Mouse (Mus musculus) thymus, adult 2 months (tissue): ENCODE measurements around the gene Tanc1.

Experiments
- CTCF ChIP-seq: fragments of 200-500 bp; IDR thresholded peaks from 2 replicates; pipeline ENCODE4 v1.5.1; 2012; ENCODE audit warnings: mild to moderate bottlenecking, control low read depth, low read length, moderate library complexity, borderline replicate concordance; ENCODE audit not compliant: control insufficient read depth, poor library complexity, insufficient read depth; ENCODE audit errors: extremely low read depth
- POLR2A ChIP-seq: fragments of 200-500 bp; IDR thresholded peaks from 2 replicates; pipeline ENCODE4 v1.6.1; 2012; ENCODE audit warnings: mild to moderate bottlenecking, low read length, control low read depth, moderate library complexity; ENCODE audit not compliant: control insufficient read depth, poor library complexity, insufficient read depth; ENCODE audit errors: extremely low read depth

DNA sequence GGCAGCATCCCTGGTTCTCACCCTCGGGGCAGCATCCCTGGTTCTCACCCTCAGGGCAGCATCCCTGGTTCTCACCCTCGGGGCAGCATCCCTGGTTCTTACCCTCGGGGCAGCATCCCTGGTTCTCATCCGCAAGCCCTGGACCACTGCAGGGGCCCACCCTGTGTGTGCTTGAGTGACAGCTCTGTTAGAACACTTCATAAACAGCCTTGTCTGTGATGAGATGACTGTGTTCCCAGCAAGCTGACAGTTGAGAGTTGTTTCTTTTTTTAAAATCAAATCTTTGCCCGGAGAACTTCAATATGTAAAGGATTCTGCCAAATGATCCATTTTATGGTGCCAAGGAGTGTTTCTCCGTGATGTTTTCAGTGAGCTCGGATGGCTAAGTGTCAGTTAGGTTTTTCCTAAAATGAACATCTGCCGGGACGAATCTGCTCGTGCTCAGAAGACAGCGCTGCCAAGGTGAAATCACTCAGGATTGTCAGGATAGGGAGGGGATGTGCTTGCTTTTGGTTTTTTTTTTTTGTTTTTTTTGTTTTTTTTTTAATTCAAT lies 216.3 kb downstream of the Tanc1 start:
- TF ChIP-seq CTCF (no peak), POLR2A (no peak)
